10 mouse cellular contexts compared by ENCODE assay signal in the genomic region with DNA sequence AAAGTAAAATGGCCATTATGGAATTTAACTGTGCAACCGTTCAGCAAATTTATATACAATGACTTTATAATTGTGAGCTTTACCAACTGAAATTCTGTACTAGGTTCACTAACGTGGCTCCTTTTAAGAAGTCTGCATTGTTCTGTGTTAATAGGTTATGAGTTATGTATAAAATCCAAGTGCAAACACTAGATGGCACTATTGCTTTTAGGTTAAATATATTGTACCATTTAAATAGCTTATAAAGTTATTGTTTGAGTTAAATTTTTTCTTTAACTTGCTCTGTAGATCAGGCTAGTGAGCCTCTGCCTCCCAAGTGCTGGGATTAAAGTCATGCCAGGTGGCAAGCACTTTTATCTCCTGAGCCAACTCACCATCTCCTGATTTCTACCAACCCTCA. TPM values are rescaled to one million over a fixed set of nuclear protein-coding genes. Genes with fewer than 3 reads are reported as not detected.
DNase-seq lines count a peak whose midpoint lies in the region; ATAC-seq and TF ChIP-seq lines count a peak whose summit lies in the region.
"Had no signal": no experiment of that assay in that cellular context is flagged by ENCODE, and none has a peak within 500 bp of the region (broad histone marks: within the 10 kb centered on the region; RNA-seq: fewer than 3 reads in every experiment).

No protein-coding gene starts in this region.

- H3K36me3 ChIP-seq in heart, postnatal 0 days (replicated peaks; ENCODE audit: control insufficient read depth, insufficient read depth, low read length): peaks cover 13% of the 10 kb centered on the region; the same call in 1 of the 2 replicates
- H3K36me3 ChIP-seq in midbrain, postnatal 0 days (ENCODE audit: insufficient read depth, low read length): peaks cover 28% of the 10 kb centered on the region
- peaks cover 3% of the 10 kb centered on the region; the same call in 1 of the 2 replicates for H3K36me3 ChIP-seq in midbrain, embryonic 15.5 days (replicated peaks)
- H3K36me3 ChIP-seq in forebrain, postnatal 0 days (ENCODE audit: insufficient read depth): peaks cover 9% of the 10 kb centered on the region
- no peaks in the 10 kb centered on the region for H3K36me3 ChIP-seq in thymus, adult 2 months (ENCODE audit: control insufficient read depth, insufficient read depth, low read length)

- no peak for TF ChIP-seq EP300 in heart, postnatal 0 days (IDR thresholded peaks at IDR 0.05; ENCODE audit: low read depth)

- no peaks in the 10 kb centered on the region for H3K27me3 ChIP-seq in heart, postnatal 0 days (ENCODE audit: control insufficient read depth, insufficient read depth, low read length)
- H3K27me3 ChIP-seq in midbrain, postnatal 0 days (ENCODE audit: insufficient read depth, low read length): no peaks in the 10 kb centered on the region
- no peaks in the 10 kb centered on the region for H3K27me3 ChIP-seq in midbrain, embryonic 15.5 days (replicated peaks)
- no peaks in the 10 kb centered on the region for H3K27me3 ChIP-seq in forebrain, postnatal 0 days (ENCODE audit: insufficient read depth, low read length)
- H3K27me3 ChIP-seq in thymus, adult 2 months (ENCODE audit: control insufficient read depth, insufficient read depth, low read length): no peaks in the 10 kb centered on the region
- H3K27me3 ChIP-seq: heart, embryonic 13.5 days had no signal

- TF ChIP-seq CTCF in heart, postnatal 0 days (IDR thresholded peaks at IDR 0.05; ENCODE audit: low read depth): peak; percentile 48
- peak; percentile 69 for TF ChIP-seq CTCF in midbrain, postnatal 0 days (IDR thresholded peaks at IDR 0.05)
- peak; percentile 58 for TF ChIP-seq CTCF in forebrain, postnatal 0 days (IDR thresholded peaks at IDR 0.05; ENCODE audit: low read depth)
- no peak for TF ChIP-seq CTCF in thymus, adult 2 months (IDR thresholded peaks at IDR 0.05; ENCODE audit: borderline replicate concordance, control insufficient read depth, extremely low read depth, insufficient read depth, low read length, poor library complexity)

- H3K4me1 ChIP-seq in heart, postnatal 0 days (ENCODE audit: control insufficient read depth, insufficient read depth): no peaks in the 10 kb centered on the region
- no peaks in the 10 kb centered on the region for H3K4me1 ChIP-seq in midbrain, postnatal 0 days (ENCODE audit: insufficient read depth, low read length)
- no peaks in the 10 kb centered on the region for H3K4me1 ChIP-seq in midbrain, embryonic 15.5 days
- H3K4me1 ChIP-seq in forebrain, postnatal 0 days (ENCODE audit: insufficient read depth): no peaks in the 10 kb centered on the region
- H3K4me1 ChIP-seq in thymus, adult 2 months (replicated peaks; ENCODE audit: control insufficient read depth, insufficient read depth, low read length): no peaks in the 10 kb centered on the region
- H3K4me1 ChIP-seq: heart, embryonic 13.5 days had no signal

- WGBS in heart, postnatal 0 days: 45% methylated on average over 2 of the region's 2 CpGs
- WGBS in midbrain, postnatal 0 days: 46% methylated on average over 2 of the region's 2 CpGs
- 43% methylated on average over 2 of the region's 2 CpGs for WGBS in midbrain, embryonic 15.5 days
- WGBS in forebrain, postnatal 0 days: 44% methylated on average over 2 of the region's 2 CpGs
- WGBS in thymus, adult 2 months: 58% methylated on average over 2 of the region's 2 CpGs

- intact Hi-C loops in heart, postnatal 25 days (cut with DNase I): loop anchor here (1.0 kb wide), 1 partner anchor 178 kb away; no protein-coding TSS in a partner anchor

- ATAC-seq in heart, postnatal 0 days (ENCODE audit: insufficient read depth, low read depth): no peak
- no peak for ATAC-seq in midbrain, postnatal 0 days (ENCODE audit: low FRiP score)
- ATAC-seq in midbrain, embryonic 15.5 days (replicated peaks): no peak
- peak; percentile 70 for ATAC-seq in forebrain, postnatal 0 days

- H3K9me3 ChIP-seq in heart, postnatal 0 days (replicated peaks; ENCODE audit: control insufficient read depth, low read length): no peaks in the 10 kb centered on the region
- H3K9me3 ChIP-seq in midbrain, postnatal 0 days (ENCODE audit: low read length): no peaks in the 10 kb centered on the region
- H3K9me3 ChIP-seq in midbrain, embryonic 15.5 days: no peaks in the 10 kb centered on the region
- no peaks in the 10 kb centered on the region for H3K9me3 ChIP-seq in forebrain, postnatal 0 days (ENCODE audit: low read length)
- H3K9me3 ChIP-seq: heart, embryonic 13.5 days had no signal

- no peak overlapping the region for H3K4me2 ChIP-seq in heart, postnatal 0 days (ENCODE audit: low read depth, low read length)
- H3K4me2 ChIP-seq in midbrain, postnatal 0 days (ENCODE audit: low read depth, low read length, poor library complexity, severe bottlenecking): no peak overlapping the region
- H3K4me2 ChIP-seq in midbrain, embryonic 15.5 days: no peak overlapping the region
- no peak overlapping the region for H3K4me2 ChIP-seq in forebrain, postnatal 0 days (ENCODE audit: low read depth)
- H3K4me2 ChIP-seq: heart, embryonic 13.5 days had no signal

- no peak for TF ChIP-seq POLR2A in thymus, adult 2 months (IDR thresholded peaks at IDR 0.05; ENCODE audit: control insufficient read depth, extremely low read depth, insufficient read depth, low read length, poor library complexity)

- H3K4me3 ChIP-seq in heart, postnatal 0 days (ENCODE audit: low read depth, low read length): no peak overlapping the region
- H3K4me3 ChIP-seq in midbrain, postnatal 0 days (ENCODE audit: low read depth, low read length): no peak overlapping the region
- no peak overlapping the region for H3K4me3 ChIP-seq in midbrain, embryonic 15.5 days
- no peak overlapping the region for H3K4me3 ChIP-seq in forebrain, postnatal 0 days (ENCODE audit: low read depth, low read length)
- H3K4me3 ChIP-seq in thymus, adult 2 months (ENCODE audit: control insufficient read depth, insufficient read depth, low read length): no peak overlapping the region
- H3K4me3 ChIP-seq: heart, embryonic 13.5 days had no signal

- H3K27ac ChIP-seq in heart, postnatal 0 days (ENCODE audit: low read depth): no peak overlapping the region
- no peak overlapping the region for H3K27ac ChIP-seq in midbrain, postnatal 0 days (ENCODE audit: low read depth, low read length)
- H3K27ac ChIP-seq in midbrain, embryonic 15.5 days: no peak overlapping the region
- no peak overlapping the region for H3K27ac ChIP-seq in forebrain, postnatal 0 days (ENCODE audit: low read depth, low read length)
- H3K27ac ChIP-seq in thymus, adult 2 months (ENCODE audit: control insufficient read depth, insufficient read depth, low read length): no peak overlapping the region
- H3K27ac ChIP-seq: heart, embryonic 13.5 days had no signal

- DNase-seq in heart, postnatal 0 days (ENCODE audit: low spot score): peak; percentile 69
- DNase-seq in heart, postnatal 25 days (ENCODE audit: low spot score): no peak
- DNase-seq in midbrain, postnatal 0 days (ENCODE audit: low spot score): peak; percentile 83
- DNase-seq in forebrain, postnatal 0 days: peak; percentile 75
- no peak for DNase-seq in testis, postnatal 14 days (ENCODE audit: low spot score)
- no peak for DNase-seq in urinary bladder, adult 2 months (ENCODE audit: low spot score)
- no peak for DNase-seq in thymus, adult 2 months

- no peak overlapping the region for H3K9ac ChIP-seq in heart, postnatal 0 days (replicated peaks; ENCODE audit: low read depth, low read length)
- no peak overlapping the region for H3K9ac ChIP-seq in midbrain, postnatal 0 days (replicated peaks; ENCODE audit: low read length, poor library complexity, severe bottlenecking)
- no peak overlapping the region for H3K9ac ChIP-seq in midbrain, embryonic 15.5 days
- H3K9ac ChIP-seq in forebrain, postnatal 0 days: no peak overlapping the region
- H3K9ac ChIP-seq: heart, embryonic 13.5 days had no signal

RNA-seq across cellular contexts. Expression of a gene that starts 28.7 kb away (rescaled TPM):
- total RNA-seq in heart, postnatal 0 days (2014; rRNA removed; ENCODE audit: low replicate concordance): not detected in 2 replicates
- polyA plus RNA-seq in heart, postnatal 0 days (2015; fragmentation: Nextera tagmentation; extraction: Ambion mirVana): 0.07 TPM in 2 replicates
- total RNA-seq in heart, postnatal 25 days (2021): not detected
- total RNA-seq in midbrain, postnatal 0 days (2014; rRNA removed): not detected in 2 replicates
- polyA plus RNA-seq in midbrain, postnatal 0 days (2015; fragmentation: Nextera tagmentation; extraction: Ambion mirVana): 0.15 and 0.16 TPM in 2 replicates
- 0.11 and 0.18 TPM in 2 replicates for polyA plus RNA-seq in midbrain, embryonic 15.5 days (2015; fragmentation: Nextera tagmentation; extraction: Ambion mirVana)
- 0.29 TPM in 1 of 2 replicates, not detected in the other for total RNA-seq in forebrain, postnatal 0 days (2014; rRNA removed)
- polyA plus RNA-seq in forebrain, postnatal 0 days (2015; fragmentation: Nextera tagmentation; extraction: Ambion mirVana): not detected in 2 replicates
- polyA plus RNA-seq in urinary bladder, adult 2 months (2012; rRNA removed): not detected in 2 replicates
- polyA plus RNA-seq in thymus, adult 2 months (2012; rRNA removed): 0.18 TPM in 1 of 2 replicates, not detected in the other
- total RNA-seq: left cerebral cortex, adult 18-20 months had no signal
- polyA plus RNA-seq: heart, embryonic 13.5 days had no signal

Comparison
In these comparisons a context has a peak if more than half of its experiments do, and no peak if none do; other contexts are left out.
1. DNase-seq: peak in heart, postnatal 0 days (single experiment), midbrain, postnatal 0 days (single experiment) and forebrain, postnatal 0 days (single experiment); none in heart, postnatal 25 days (single experiment), testis, postnatal 14 days (single experiment), urinary bladder, adult 2 months (single experiment) and thymus, adult 2 months (single experiment).